Mouse (Mus musculus) kidney, adult 2 months (tissue): ENCODE results near the gene Ctdspl. TPM values are rescaled to one million over a fixed set of nuclear protein-coding genes. Genes with fewer than 3 reads are reported as not detected.

Source experiments
- DNase-seq: peaks from one replicate; pipeline ENCODE4 v3.0.0; 2021
- H3K27ac ChIP-seq: fragments of 200-500 bp; 2 replicates; pipeline ENCODE4 v1.5.1; 2012; ENCODE audit warnings: low read depth, low read length, control low read depth, inconsistent platforms; ENCODE audit not compliant: insufficient read depth
- H3K27me3 ChIP-seq: fragments of 200-500 bp; replicated peaks from 2 replicates; pipeline ENCODE4 v1.6.1; 2012; ENCODE audit warnings: mild to moderate bottlenecking, moderate library complexity, low read length, inconsistent platforms; ENCODE audit not compliant: control insufficient read depth, insufficient read depth
- H3K36me3 ChIP-seq: fragments of 200-500 bp; 2 replicates; pipeline ENCODE4 v1.6.1; 2012; ENCODE audit warnings: mild to moderate bottlenecking, moderate library complexity, low read length, inconsistent platforms; ENCODE audit not compliant: control insufficient read depth, insufficient read depth
- H3K4me1 ChIP-seq: fragments of 200-500 bp; 2 replicates; pipeline ENCODE4 v1.6.1; 2011; ENCODE audit warnings: low read length; ENCODE audit not compliant: control insufficient read depth, insufficient read depth
- H3K4me3 ChIP-seq: fragments of 200-500 bp; 2 replicates; pipeline ENCODE4 v1.5.1; 2011; ENCODE audit warnings: mild to moderate bottlenecking, low read depth, low read length, control low read depth; ENCODE audit not compliant: insufficient read depth
- CTCF ChIP-seq: fragments of 200-500 bp; conservative IDR thresholded peaks from 2 replicates; pipeline ENCODE4 v1.5.1; 2011; ENCODE audit warnings: low read depth, mild to moderate bottlenecking, control low read depth, low read length, moderate library complexity, mixed read lengths; ENCODE audit not compliant: insufficient read depth, insufficient read length
- POLR2A ChIP-seq: fragments of 200-500 bp; IDR thresholded peaks from one replicate; pipeline ENCODE4 v1.6.1; 2011; ENCODE audit warnings: low read depth, low read length, control low read depth
- WGBS: fragments of 180-500 bp; shearing (Covaris S2); methylation state at CpG from one replicate; pipeline ENCODE4 v1.1.7; 2018; 5-methylcytosine and 5-hydroxymethylcytosine counted together
- polyA plus RNA-seq: library from polyadenylated mRNA; depleted of rRNA; stranded (reverse); fragments of >200 nt; gene quantifications from 2 replicates; pipeline ENCODE4 v1.2.3, GENCODE M21; 2012; rRNA removed

Gene Ctdspl
- polyA plus RNA-seq, 1 experiment = 39.2 TPM

GRCm38 (mm10) chr9:119092473-119093418, 166.5 kb downstream of the Ctdspl start:
- Histone ChIP-seq H3K4me3 (peak overlapping the region; percentile 56), H3K4me1 (peaks cover 7% of the 10 kb centered on the region; the same call in 1 of the 2 replicates), H3K36me3 (no peaks in the 10 kb centered on the region), H3K27me3 (no peaks in the 10 kb centered on the region), H3K27ac (peak overlapping the region; percentile 19)
- WGBS = 6% methylated on average over 45 of the region's 45 CpGs
- peak; percentile 59 for DNase-seq
- TF ChIP-seq CTCF (no peak), POLR2A (no peak)

Other genes starting within 250 kb of the Ctdspl start
- 48.5 and 73.9 TPM in 2 replicates for gene Vill, start 126.3 kb downstream of the Ctdspl start, polyA plus RNA-seq
- gene Plcd1, start 167.0 kb downstream of the Ctdspl start, polyA plus RNA-seq = 11.3 and 11.8 TPM in 2 replicates
- 30.3 and 38.7 TPM in 2 replicates for gene Dlec1, start 176.0 kb downstream of the Ctdspl start, polyA plus RNA-seq
- gene Acaa1b, start 230.6 kb downstream of the Ctdspl start, polyA plus RNA-seq = 417 and 424 TPM in 2 replicates
- 0.03 TPM in 1 of 2 replicates, not detected in the other for gene Gm47289, start 232.7 kb downstream of the Ctdspl start, polyA plus RNA-seq